Mouse (Mus musculus): Measurements from ENCODE around the gene Gm28036.

Gene Gm28036

GRCm38 (mm10) chr2:156087391-156088110 lies 39.3 kb downstream of the Gm28036 start:
- in situ Hi-C loops (cut with MboI, MseI) = no loop called here

GRCm38 (mm10) chr2:156084541-156084940 lies 42.4 kb downstream of the Gm28036 start:
- in situ Hi-C loops (cut with MboI, MseI) = no loop called here

- in situ Hi-C loops (cut with MboI, MseI) = no loop called here
Measured at GRCm38 (mm10) chr2:156080391-156080790, 46.5 kb downstream of the Gm28036 start.

- in situ Hi-C loops (cut with MboI, MseI) = no loop called here
Measured at GRCm38 (mm10) chr2:156079674-156080073, 47.2 kb downstream of the Gm28036 start.

GRCm38 (mm10) chr2:156079183-156079560 lies 47.7 kb downstream of the Gm28036 start:
- in situ Hi-C loops (cut with MboI, MseI) = no loop called here

GRCm38 (mm10) chr2:156078421-156079182 lies 48.3 kb downstream of the Gm28036 start:
- in situ Hi-C loops (cut with MboI, MseI) = no loop called here

- in situ Hi-C loops (cut with MboI, MseI) = no loop called here
Measured at GRCm38 (mm10) chr2:156077461-156077860, 49.4 kb downstream of the Gm28036 start.

- in situ Hi-C loops (cut with MboI, MseI) = no loop called here
Measured at GRCm38 (mm10) chr2:156073725-156074124, 53.2 kb downstream of the Gm28036 start.

- in situ Hi-C loops (cut with MboI, MseI) = no loop called here
Measured at GRCm38 (mm10) chr2:156071236-156071635, 55.7 kb downstream of the Gm28036 start.

- in situ Hi-C loops (cut with MboI, MseI) = no loop called here
Measured at GRCm38 (mm10) chr2:156067916-156068315, 59.0 kb downstream of the Gm28036 start.

GRCm38 (mm10) chr2:156066126-156066525 lies 60.8 kb downstream of the Gm28036 start:
- in situ Hi-C loops (cut with MboI, MseI) = no loop called here

- in situ Hi-C loops (cut with MboI, MseI) = no loop called here
Measured at GRCm38 (mm10) chr2:156065099-156066041, 61.5 kb downstream of the Gm28036 start, which contains the start of gene Spag4. Gene Spag4 (plus strand): TSS chr2:156065175.

GRCm38 (mm10) chr2:156052816-156053215 lies 74.1 kb downstream of the Gm28036 start, which contains the start of gene Fer1l4:
Gene Fer1l4 (minus strand): TSS chr2:156052947.
- in situ Hi-C loops (cut with MboI, MseI) = loop anchor here (5.0 kb wide), 1 partner anchor 41 kb away; no protein-coding TSS in a partner anchor

- in situ Hi-C loops (cut with MboI, MseI) = no loop called here
Measured at GRCm38 (mm10) chr2:156047929-156048328, 79.0 kb downstream of the Gm28036 start.

- in situ Hi-C loops (cut with MboI, MseI) = no loop called here
Measured at GRCm38 (mm10) chr2:156042903-156043302, 84.0 kb downstream of the Gm28036 start.

GRCm38 (mm10) chr2:156039390-156039789 lies 87.5 kb downstream of the Gm28036 start:
- in situ Hi-C loops (cut with MboI, MseI) = no loop called here

- in situ Hi-C loops (cut with MboI, MseI) = no loop called here
Measured at GRCm38 (mm10) chr2:156025482-156025881, 101.4 kb downstream of the Gm28036 start.

All from regulatory T cell (primary cell).